Mouse (Mus musculus) induced T-regulatory cell, adult 2 months (primary cell): Measurements from ENCODE around the gene Klrc1.
"Not testable (repeated sequence)": the region's sequence is repeated elsewhere in the genome, so short reads cannot be mapped to it uniquely, and the experiment has no call there.

Source experiments
- DNase-seq: peaks from one replicate; pipeline ENCODE4 v3.0.0-alpha.2; 2012; ENCODE audit warnings: low read depth

The Klrc1 gene

DNA sequence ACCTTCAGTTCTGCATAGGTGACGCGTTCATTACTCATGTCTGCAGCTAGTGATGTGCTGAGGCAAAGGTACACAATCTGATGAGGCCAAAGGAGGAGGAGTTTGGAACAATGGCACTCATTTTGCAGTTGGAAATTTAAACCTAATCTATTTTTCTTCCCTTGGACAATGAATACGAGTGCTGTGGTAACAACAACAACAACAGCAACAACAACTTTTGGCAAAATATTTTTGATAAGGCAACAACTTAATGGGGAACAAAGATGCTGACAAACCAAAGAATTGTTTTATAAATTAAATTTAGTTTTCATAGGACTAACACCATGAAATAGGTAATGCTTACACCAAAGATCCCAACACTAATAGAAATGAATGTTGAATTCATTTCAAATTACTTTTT is at the start of gene Klrc1:
Gene Klrc1 (minus strand): TSS at position 101 of the 400 bp plus-strand sequence.
- no peak for DNase-seq

DNA sequence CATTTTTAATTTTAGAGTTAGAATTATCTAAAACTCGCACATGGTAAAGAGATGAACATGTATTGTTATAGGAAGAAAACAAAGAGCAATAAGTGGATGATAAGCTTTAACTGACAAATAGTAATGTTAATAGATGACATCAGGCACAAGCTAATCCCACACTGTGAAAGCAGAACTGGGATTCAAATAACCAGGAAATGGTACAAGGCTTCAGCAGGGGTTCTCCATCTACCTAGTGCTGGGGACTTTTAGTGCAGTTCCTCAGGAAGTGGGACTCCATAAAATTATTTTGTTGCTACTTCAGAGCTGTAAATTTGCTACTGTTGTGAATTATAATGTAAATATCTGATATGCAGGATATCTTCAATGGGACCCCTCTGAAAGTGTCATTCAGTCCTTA is 48.5 kb upstream of the Klrc1 start:
- DNase-seq: no peak

DNA sequence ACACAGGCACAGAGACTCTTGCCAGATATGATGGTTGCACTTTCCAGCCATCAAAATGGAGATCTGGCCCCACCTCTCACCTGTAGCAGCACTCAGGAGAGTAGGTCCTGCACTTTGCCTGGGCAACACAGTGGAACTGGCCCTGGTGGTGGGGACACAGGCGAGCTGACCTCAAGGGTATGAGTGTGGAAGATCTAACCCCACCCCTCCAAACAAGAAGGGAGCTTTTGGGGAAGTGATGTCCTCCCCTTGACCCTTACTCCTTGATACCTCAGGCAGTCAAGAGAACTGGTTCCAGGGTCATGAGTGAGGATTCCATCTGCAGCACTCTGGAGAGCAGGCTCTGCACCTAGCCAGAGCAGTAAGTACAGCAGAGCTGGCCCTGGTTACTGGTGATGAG is 42.6 kb upstream of the Klrc1 start:
- no peak for DNase-seq

DNA sequence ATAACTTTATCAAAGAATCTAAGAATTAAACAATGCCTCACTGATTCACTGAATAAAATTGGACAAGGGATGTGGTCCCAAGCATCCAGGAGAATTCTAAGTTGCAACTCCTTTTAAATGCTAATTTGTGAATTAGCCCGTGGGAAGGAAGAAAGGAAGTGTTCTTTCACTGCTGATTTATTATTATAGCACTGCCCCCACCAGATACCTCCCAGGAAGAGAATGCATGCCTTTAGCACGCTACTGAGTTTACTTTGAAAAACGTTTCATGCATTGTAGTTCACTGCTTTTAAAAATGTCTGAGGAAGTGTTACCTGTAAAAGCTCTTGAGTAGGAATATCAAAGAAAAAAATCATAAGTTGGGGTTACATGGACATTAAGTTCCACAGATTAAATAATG is 41.7 kb upstream of the Klrc1 start:
- DNase-seq: no peak

DNA sequence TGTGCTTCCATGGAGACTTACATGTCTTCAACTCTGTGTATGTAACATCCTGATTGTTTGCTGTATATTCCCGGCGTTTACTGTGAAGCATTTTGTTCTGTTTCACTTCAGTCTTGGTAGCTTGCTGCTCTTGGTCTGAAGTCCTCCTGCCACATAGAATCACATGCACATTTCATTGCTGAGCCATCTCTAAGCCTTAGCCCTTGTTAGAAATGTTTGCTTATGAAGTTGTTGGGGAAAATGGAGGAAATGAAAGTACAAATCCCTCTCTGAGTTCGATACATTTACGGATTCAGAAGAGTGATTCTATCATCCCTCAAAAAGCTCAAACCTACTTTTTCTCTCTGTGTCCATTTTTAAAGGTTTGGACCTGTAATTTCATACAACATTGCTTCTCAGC is 38.3 kb upstream of the Klrc1 start, which contains the start of gene Klri1:
Gene Klri1 (minus strand): TSS at position 101 of the 400 bp plus-strand sequence.
- no peak for DNase-seq

DNA sequence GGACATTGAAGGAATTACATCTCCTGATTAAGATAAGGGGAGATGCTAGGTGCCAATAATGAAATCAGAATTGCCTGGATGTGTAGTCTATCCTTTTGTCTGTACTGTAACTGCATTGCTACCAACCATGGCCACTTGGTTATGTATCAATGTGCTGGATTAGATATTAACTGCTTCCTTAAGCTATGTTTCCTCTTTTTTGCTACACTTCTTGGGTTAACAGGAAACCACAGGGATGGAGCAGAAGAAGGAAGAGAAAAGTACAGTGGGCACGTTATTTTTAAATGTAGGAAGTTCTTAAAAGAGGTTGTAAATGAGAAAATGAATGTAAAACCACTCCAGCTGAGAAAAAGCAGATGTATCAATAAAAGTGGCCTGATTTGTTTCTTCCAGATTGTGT is 34.8 kb upstream of the Klrc1 start:
- DNase-seq: no peak

DNA sequence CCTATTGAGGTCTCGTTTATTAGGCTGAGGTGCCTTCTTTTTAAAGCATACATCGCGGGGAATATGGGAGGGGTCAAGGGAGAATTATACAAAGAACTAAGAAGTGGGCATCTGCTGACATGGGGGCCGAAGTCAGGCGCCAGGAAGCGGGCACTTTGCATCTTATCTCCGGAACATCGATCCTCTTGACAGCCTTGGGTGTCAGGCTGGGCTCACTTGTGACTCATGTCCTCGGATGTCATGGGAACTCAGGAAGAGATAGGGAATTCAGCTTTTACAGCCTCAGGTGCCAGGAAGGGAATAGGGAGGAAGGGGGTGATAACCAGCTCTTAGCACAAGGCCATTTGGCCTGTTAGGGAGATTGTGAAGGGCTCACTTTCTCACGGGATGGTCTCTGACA is 12.7 kb upstream of the Klrc1 start:
- DNase-seq: not testable (repeated sequence)

DNA sequence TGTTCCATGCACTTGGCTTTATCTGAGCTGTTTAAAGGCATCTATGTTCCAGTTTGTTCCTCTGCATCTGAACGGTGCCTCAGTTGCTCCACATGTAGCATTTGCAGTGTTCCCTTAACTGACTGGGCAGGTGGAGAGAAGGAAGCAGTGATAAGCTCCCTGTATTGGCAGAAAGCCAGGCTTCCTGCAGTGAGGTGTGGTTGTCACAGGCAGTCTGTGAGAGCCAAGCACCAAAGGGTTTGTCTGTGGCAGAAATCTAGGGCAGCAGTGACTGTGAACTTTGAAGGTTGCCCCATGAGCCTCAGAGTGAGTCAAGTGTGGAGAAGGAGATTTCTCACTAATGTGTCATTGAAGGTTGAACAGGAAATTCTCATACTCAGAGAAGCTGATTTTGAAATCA is 1.6 kb upstream of the Klrc1 start:
- peak; percentile 40 for DNase-seq

DNA sequence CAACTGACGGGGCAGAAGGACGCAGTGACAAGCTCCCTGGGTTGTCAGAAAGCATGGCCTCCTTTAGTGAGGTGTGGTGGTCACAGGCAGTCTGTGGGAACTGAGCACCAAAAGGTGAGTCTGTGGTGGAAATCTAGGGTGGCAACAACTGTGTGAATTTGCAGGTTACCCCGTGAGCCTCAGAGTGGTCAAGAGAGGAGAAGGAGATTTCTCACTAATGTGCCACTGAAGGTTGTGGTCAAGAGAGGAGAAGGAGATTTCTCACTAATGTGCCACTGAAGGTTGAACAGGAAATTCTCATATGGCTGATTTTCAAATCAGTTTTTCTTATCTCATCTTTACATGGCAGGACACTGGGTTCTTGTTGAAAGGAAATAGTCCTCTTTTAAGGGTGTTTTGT is 17.5 kb downstream of the Klrc1 start:
- not testable (repeated sequence) for DNase-seq

DNA sequence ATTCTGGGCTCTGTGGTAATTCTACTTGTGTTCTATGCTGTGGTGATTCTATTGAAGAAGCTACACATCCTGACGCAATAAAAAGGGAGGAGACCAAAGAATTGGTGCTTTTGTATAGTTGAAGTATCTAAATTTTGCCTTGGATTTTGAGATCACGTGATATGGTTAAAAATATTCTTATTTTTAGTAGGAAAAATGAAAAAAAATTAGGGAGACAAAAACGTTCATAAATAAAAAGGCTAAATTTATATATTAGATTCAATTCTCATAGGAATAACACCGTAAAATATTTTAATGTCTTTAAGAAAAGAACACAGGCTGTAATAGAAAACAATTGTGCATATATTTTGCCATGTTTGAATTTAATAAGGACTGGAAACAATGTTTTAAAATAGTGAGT is 18.2 kb downstream of the Klrc1 start, which contains the start of gene Klrc2:
Gene Klrc2 (minus strand): TSS at position 101 of the 400 bp plus-strand sequence.
- DNase-seq: not testable (repeated sequence)

DNA sequence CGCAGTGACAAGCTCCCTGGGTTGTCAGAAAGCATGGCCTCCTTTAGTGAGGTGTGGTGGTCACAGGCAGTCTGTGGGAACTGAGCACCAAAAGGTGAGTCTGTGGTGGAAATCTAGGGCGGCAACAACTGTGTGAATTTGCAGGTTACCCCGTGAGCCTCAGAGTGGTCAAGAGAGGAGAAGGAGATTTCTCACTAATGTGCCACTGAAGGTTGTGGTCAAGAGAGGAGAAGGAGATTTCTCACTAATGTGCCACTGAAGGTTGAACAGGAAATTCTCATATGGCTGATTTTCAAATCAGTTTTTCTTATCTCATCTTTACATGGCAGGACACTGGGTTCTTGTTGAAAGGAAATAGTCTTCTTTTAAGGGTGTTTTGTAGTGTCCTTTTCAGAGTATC is 34.7 kb downstream of the Klrc1 start:
- DNase-seq: not testable (repeated sequence)

DNA sequence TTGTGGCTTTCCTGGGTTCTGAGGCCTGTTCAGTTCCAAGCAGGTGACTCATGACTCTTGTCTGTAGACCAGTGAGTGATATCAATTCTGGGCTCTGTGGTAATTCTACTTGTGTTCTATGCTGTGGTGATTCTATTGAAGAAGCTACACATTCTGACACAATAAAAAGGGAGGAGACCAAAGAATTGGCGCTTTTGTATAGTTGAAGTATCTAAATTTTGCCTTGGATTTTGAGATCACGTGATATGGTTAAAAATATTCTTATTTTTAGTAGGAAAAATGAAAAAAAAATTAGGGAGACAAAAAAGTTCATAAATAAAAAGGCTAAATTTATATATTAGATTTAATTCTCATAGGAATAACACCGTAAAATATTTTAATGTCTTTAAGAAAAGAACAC is 35.5 kb downstream of the Klrc1 start, which contains the start of gene Klrc3:
Gene Klrc3 (minus strand): TSS at position 101 of the 400 bp plus-strand sequence.
- not testable (repeated sequence) for DNase-seq

DNA sequence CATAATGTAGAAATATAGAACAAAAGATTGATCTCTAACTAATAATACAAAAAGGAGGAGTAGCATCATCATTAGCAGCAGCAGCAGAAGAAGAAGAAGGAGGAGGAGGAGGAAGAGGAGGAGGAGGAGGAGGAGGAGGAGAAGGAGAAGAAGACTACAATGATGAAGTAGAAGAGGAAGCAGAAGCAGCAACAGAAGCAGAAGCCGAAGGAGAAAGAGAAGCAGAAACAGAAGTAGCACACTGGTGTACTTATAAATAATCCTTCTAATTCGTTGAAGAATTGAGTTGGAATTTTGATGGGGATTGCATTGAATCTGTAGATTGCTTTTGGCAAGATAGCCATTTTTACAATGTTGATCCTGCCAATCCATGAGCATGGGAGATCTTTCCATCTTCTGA is 47.7 kb downstream of the Klrc1 start:
- not testable (repeated sequence) for DNase-seq

DNA sequence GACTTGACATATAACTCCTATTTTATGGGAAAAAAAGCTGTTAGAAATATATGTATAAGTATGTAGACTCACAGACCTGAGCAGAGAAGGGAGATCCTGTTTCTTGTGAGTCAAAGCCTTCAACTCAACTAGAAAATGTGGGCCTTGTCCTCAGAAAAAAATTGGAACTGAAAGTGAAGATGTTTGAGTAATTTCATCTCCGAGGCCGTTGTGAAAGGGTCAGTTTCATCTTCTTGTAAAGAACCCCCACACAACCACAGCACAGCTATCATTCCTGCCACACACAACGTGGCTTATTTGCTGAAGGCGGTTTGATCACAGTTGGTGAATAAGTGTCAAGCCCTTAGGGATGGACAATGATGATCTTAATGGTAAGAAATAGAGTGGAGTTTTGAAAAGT is 55.0 kb downstream of the Klrc1 start, which contains the start of gene Klrk1:
Gene Klrk1 (minus strand): TSS at position 130 of the 400 bp plus-strand sequence.
- DNase-seq: no peak
